Mouse (Mus musculus) monocyte, adult 5-6 weeks (primary cell): Measurements from ENCODE around the gene Eif3m. TPM values are rescaled to one million over a fixed set of nuclear protein-coding genes. Genes with fewer than 3 reads are reported as not detected.

Source experiments
- ATAC-seq: fragments of 153-309, 156-312 bp; replicated peaks from 2 replicates; pipeline ENCODE4 v1.8.0; 2017; ENCODE audit warnings: mild to moderate bottlenecking; ENCODE audit not compliant: low TSS enrichment, insufficient number of reproducible peaks, severe bottlenecking, poor library complexity, low FRiP score
- total RNA-seq: library from RNA; stranded (forward); fragments of 200-1000, 200-491, 200-594 nt; gene quantifications from 3 replicates; pipeline ENCODE4 v1.2.3, GENCODE M21; 2017

Eif3m gene
- total RNA-seq, 1 experiment from 2014 or later, result 209 TPM

GRCm38 (mm10) chr2:105021256-105021655, 4.4 kb upstream of the Eif3m start:
- ATAC-seq, result no peak

- no peak for ATAC-seq
These were observed 2.6 kb upstream of the Eif3m start for GRCm38 (mm10) chr2:105019457-105019856.

- ATAC-seq, result no peak
These were observed 922 bp upstream of the Eif3m start for GRCm38 (mm10) chr2:105017802-105018201.

- no peak for ATAC-seq
These were observed 501 bp downstream of the Eif3m start for GRCm38 (mm10) chr2:105016192-105016966.

GRCm38 (mm10) chr2:105007236-105007635, 9.6 kb downstream of the Eif3m start:
- ATAC-seq, result no peak

GRCm38 (mm10) chr2:104996201-104996600, 20.7 kb downstream of the Eif3m start:
- ATAC-seq, result no peak

- no peak for ATAC-seq
These were observed 22.4 kb downstream of the Eif3m start for GRCm38 (mm10) chr2:104994436-104994835.

- no peak for ATAC-seq
These were observed 27.9 kb downstream of the Eif3m start for GRCm38 (mm10) chr2:104988974-104989373.

- ATAC-seq, result no peak
These were observed 31.1 kb downstream of the Eif3m start for GRCm38 (mm10) chr2:104985796-104986195.

- ATAC-seq, result no peak
These were observed 35.2 kb downstream of the Eif3m start for GRCm38 (mm10) chr2:104981712-104982111.

GRCm38 (mm10) chr2:104964492-104964891, 52.4 kb downstream of the Eif3m start:
- ATAC-seq, result no peak

Other genes with a start within 250 kb of the Eif3m start
- gene Qser1, start 200.3 kb downstream of the Eif3m start, total RNA-seq, result 4.3 to 6.5 TPM (median 4.5 TPM) in 3 replicates
- gene Prrg4, start 167.2 kb downstream of the Eif3m start, total RNA-seq, result 1.8 to 2.7 TPM (median 2.4 TPM) in 3 replicates
- gene Ccdc73, start 149.3 kb downstream of the Eif3m start, total RNA-seq, result 6.2 to 29.1 TPM in 2 of 3 replicates, not detected in the other
- gene Gm11060, start 74.9 kb upstream of the Eif3m start, total RNA-seq, result not detected in 3 replicates
- 0.53 TPM in 1 of 3 replicates, not detected in the others for gene Wt1, start 109.4 kb upstream of the Eif3m start, total RNA-seq
- gene Them7, start 207.2 kb upstream of the Eif3m start, total RNA-seq, result not detected in 3 replicates